Mouse (Mus musculus): ENCODE data around the gene Ccdc71. TPM values are rescaled to one million over a fixed set of nuclear protein-coding genes. Genes with fewer than 3 reads are reported as not detected.

Gene Ccdc71
- polyA plus RNA-seq, 1 experiment from 2014 or later: 59.7 TPM

GRCm38 (mm10) chr9:108450292-108451169, 9.8 kb upstream of the Ccdc71 start:
- ATAC-seq: peak; percentile 69
- H3K9ac ChIP-seq (replicated peaks): peak overlapping the region; percentile 83
- no peaks in the 10 kb centered on the region for H3K9me3 ChIP-seq
- no peaks in the 10 kb centered on the region for H3K27me3 ChIP-seq
- H3K4me3 ChIP-seq (replicated peaks): peak overlapping the region; percentile 61
- H3K4me2 ChIP-seq (replicated peaks): peak overlapping the region; percentile 74
- 52% methylated on average over 21 of the region's 21 CpGs for WGBS
- H3K36me3 ChIP-seq: peaks cover 18% of the 10 kb centered on the region
- H3K27ac ChIP-seq: peak overlapping the region; percentile 93
- peaks cover 54% of the 10 kb centered on the region for H3K4me1 ChIP-seq (replicated peaks)

- Histone ChIP-seq H3K9me3 (no peaks in the 10 kb centered on the region), H3K9ac (replicated peaks) (peak overlapping the region; percentile 83), H3K27me3 (no peaks in the 10 kb centered on the region), H3K4me1 (replicated peaks) (peaks cover 54% of the 10 kb centered on the region), H3K36me3 (peaks cover 18% of the 10 kb centered on the region), H3K4me3 (replicated peaks) (peak overlapping the region; percentile 61), H3K27ac (peak overlapping the region; percentile 93), H3K4me2 (replicated peaks) (peak overlapping the region; percentile 74)
- WGBS: 81% methylated on average over 6 of the region's 6 CpGs
- no peak for ATAC-seq
Measured at GRCm38 (mm10) chr9:108451170-108451493, 9.2 kb upstream of the Ccdc71 start.

GRCm38 (mm10) chr9:108451519-108452160, 8.7 kb upstream of the Ccdc71 start:
- Histone ChIP-seq H3K36me3 (peaks cover 18% of the 10 kb centered on the region), H3K4me3 (replicated peaks) (peak overlapping the region; percentile 61), H3K4me2 (replicated peaks) (peak overlapping the region; percentile 74), H3K9me3 (no peaks in the 10 kb centered on the region), H3K9ac (replicated peaks) (peak overlapping the region; percentile 83), H3K27me3 (no peaks in the 10 kb centered on the region), H3K27ac (peak overlapping the region; percentile 93), H3K4me1 (replicated peaks) (peaks cover 54% of the 10 kb centered on the region)
- peak; percentile 1; the same call in 1 of the 2 replicates for ATAC-seq
- WGBS: 49% methylated on average over 6 of the region's 6 CpGs

DNA sequence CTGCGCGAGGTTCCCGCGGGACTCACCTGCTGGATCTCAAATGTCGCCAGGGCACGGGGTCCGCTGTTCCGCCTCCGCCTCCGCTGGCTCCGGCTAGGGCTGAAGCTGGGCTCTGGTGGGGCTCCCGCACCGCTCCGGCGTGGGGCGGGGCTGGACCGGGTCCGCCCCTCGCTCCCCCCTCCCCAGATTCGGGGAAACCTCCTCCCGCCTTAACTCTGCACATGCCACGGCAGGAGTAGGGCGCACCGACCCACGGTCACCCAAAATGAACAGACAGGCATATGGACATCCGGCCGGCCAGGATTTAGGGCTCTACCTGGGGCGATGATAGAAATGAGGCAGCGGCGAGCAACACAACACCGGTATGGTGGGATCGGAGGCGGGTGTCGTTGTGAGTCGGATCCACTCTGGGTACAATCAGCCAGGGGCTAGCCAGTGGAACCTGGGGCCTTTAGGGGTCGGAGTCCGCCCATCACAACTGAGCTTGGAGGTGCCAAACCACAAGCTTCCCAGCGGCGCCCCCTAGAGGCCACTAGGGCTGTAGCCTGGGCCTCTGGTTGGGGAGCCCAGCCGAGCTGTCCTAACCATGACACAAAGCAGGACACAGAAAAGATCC, 7.9 kb upstream of the Ccdc71 start:
- H3K4me1 ChIP-seq (replicated peaks): peaks cover 54% of the 10 kb centered on the region
- H3K36me3 ChIP-seq: peaks cover 17% of the 10 kb centered on the region
- WGBS: under 1% methylated on average over 40 of the region's 40 CpGs
- ATAC-seq: peak; percentile 83
- H3K9me3 ChIP-seq: no peaks in the 10 kb centered on the region
- H3K4me2 ChIP-seq (replicated peaks): peak overlapping the region; percentile 74
- peak overlapping the region; percentile 61 for H3K4me3 ChIP-seq (replicated peaks)
- no peaks in the 10 kb centered on the region for H3K27me3 ChIP-seq
- peak overlapping the region; percentile 83 for H3K9ac ChIP-seq (replicated peaks)
- H3K27ac ChIP-seq: peak overlapping the region; percentile 93

- Histone ChIP-seq H3K4me3 (replicated peaks) (peak overlapping the region; percentile 61), H3K27me3 (no peaks in the 10 kb centered on the region), H3K36me3 (peaks cover 12% of the 10 kb centered on the region), H3K27ac (peak overlapping the region; percentile 93), H3K4me2 (replicated peaks) (peak overlapping the region; percentile 74), H3K4me1 (replicated peaks) (peaks cover 54% of the 10 kb centered on the region), H3K9ac (replicated peaks) (peak overlapping the region; percentile 83), H3K9me3 (no peaks in the 10 kb centered on the region)
- 51% methylated on average over 6 of the region's 6 CpGs for WGBS
- ATAC-seq: peak; percentile 26; the same call in 1 of the 2 replicates
Measured at GRCm38 (mm10) chr9:108452911-108453310, 7.4 kb upstream of the Ccdc71 start.

DNA sequence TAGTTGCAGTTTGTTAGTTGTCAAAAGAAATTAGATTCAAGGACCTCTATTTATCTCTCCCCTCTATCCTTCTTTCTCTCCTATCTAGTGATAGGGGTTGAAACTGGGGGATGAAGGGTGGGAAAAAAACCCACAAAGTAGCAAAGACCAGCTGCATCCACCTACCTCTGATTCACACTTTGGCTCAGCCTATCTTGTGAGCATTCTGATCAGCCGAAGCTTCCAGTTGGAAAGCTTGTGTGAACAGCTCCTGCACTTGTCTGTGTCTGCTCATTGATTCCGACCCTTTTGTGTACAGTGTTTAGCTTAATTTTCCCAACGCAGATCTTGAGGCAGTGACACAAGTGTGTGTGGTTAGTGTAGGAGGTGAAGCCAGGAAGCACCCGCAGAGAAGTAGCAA, 6.9 kb upstream of the Ccdc71 start:
- peak overlapping the region; percentile 93 for H3K27ac ChIP-seq
- H3K9ac ChIP-seq (replicated peaks): peak overlapping the region; percentile 83
- no peak for ATAC-seq
- no peaks in the 10 kb centered on the region for H3K27me3 ChIP-seq
- peak overlapping the region; percentile 61 for H3K4me3 ChIP-seq (replicated peaks)
- no peaks in the 10 kb centered on the region for H3K9me3 ChIP-seq
- WGBS: 87% methylated on average over 4 of the region's 4 CpGs
- H3K4me2 ChIP-seq (replicated peaks): peak overlapping the region; percentile 74
- H3K4me1 ChIP-seq (replicated peaks): peaks cover 52% of the 10 kb centered on the region
- H3K36me3 ChIP-seq: peaks cover 7% of the 10 kb centered on the region

DNA sequence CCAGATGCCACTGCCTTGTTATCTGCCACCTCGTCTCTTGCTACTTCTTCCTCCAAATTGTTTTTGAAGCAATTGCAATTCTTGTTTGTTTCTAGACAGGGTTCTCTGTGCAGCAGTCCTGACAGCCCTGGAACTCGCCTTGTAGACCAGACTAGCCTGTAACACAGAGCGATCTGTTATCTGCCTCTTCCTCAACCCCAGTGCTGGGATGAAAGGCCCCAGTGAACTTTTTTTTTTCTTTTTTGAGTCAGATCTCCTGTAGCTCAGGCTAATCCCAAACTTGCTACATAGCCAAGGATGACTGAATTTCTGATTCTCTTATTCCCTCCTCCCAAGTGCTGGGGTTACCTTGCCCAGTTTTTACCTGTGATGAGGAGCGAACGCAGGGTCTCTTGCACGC, 5.9 kb upstream of the Ccdc71 start:
- Histone ChIP-seq H3K9ac (replicated peaks) (0 out of 2 replicates have a peak overlapping the region, but pooled peaks have one; percentile 17), H3K4me1 (replicated peaks) (peaks cover 43% of the 10 kb centered on the region), H3K4me3 (replicated peaks) (no peak overlapping the region), H3K27ac (no peak overlapping the region), H3K36me3 (no peaks in the 10 kb centered on the region), H3K9me3 (no peaks in the 10 kb centered on the region), H3K4me2 (replicated peaks) (no peak overlapping the region), H3K27me3 (0 out of 2 replicates have a peak, but pooled peaks cover 2% of the 10 kb centered on the region)
- ATAC-seq: no peak
- 90% methylated on average over 6 of the region's 6 CpGs for WGBS

GRCm38 (mm10) chr9:108455747-108456571, 4.4 kb upstream of the Ccdc71 start:
- 83% methylated on average over 12 of the region's 12 CpGs for WGBS

DNA sequence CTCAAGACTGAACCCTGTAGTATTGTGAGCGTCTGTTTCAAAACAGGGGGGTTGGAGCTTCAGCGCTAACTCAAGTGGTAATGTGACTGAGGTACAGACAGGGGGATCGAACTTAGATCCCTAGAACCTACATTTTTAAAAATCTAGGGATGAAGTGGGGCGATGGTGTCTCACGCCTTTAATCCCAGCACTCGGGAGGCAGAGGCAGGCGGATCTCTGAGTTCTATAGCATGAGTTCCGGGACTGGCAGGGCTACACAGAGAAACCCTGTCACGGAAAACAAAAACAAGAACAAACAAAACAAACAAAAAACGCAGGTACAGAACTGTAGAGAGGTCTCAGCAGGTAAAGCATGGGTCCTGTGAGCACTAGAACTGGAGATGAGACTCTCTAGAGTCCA, 3.4 kb upstream of the Ccdc71 start:
- H3K27ac ChIP-seq: no peak overlapping the region
- H3K9me3 ChIP-seq: no peaks in the 10 kb centered on the region
- ATAC-seq: no peak
- H3K27me3 ChIP-seq: 0 out of 2 replicates have a peak, but pooled peaks cover 2% of the 10 kb centered on the region
- no peak overlapping the region for H3K4me3 ChIP-seq (replicated peaks)
- no peak overlapping the region for H3K9ac ChIP-seq (replicated peaks)
- peaks cover 29% of the 10 kb centered on the region for H3K4me1 ChIP-seq (replicated peaks)
- no peak overlapping the region for H3K4me2 ChIP-seq (replicated peaks)
- no peaks in the 10 kb centered on the region for H3K36me3 ChIP-seq
- 85% methylated on average over 10 of the region's 10 CpGs for WGBS

More at GRCm38 (mm10) chr9:108455747-108456571, 4.4 kb upstream of the Ccdc71 start:
- 0 out of 2 replicates have a peak, but pooled peaks cover 2% of the 10 kb centered on the region for H3K27me3 ChIP-seq
- H3K36me3 ChIP-seq: no peaks in the 10 kb centered on the region
- H3K9me3 ChIP-seq: no peaks in the 10 kb centered on the region
- peaks cover 29% of the 10 kb centered on the region for H3K4me1 ChIP-seq (replicated peaks)
- H3K27ac ChIP-seq: no peak overlapping the region
- no peak overlapping the region for H3K4me2 ChIP-seq (replicated peaks)
- H3K4me3 ChIP-seq (replicated peaks): no peak overlapping the region
- no peak for ATAC-seq
- H3K9ac ChIP-seq (replicated peaks): no peak overlapping the region

DNA sequence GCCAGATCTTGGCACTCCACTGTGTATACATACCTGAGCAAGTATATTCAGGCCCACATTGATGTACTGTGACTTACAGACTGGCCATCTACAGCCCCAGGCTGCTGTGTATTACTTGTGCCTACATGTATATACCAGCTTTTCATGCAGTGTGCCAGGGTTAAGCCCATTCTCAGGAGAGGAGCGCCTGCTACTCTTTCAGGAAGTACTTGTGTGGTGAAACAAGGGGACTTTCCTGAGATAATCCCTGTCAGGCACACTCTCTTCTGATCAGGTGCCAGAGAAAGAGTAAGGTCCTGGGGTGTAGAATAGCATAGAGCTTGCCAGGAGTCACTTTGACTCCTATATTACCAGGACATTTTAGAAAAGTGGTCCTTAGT, 398 bp upstream of the Ccdc71 start:
- Histone ChIP-seq H3K4me2 (replicated peaks) (peak overlapping the region; percentile 81), H3K36me3 (peaks cover 28% of the 10 kb centered on the region), H3K4me1 (replicated peaks) (peaks cover 17% of the 10 kb centered on the region), H3K27me3 (0 out of 2 replicates have a peak, but pooled peaks cover 2% of the 10 kb centered on the region), H3K27ac (peak overlapping the region; percentile 85; the same call in 1 of the 2 replicates), H3K9ac (replicated peaks) (no peak overlapping the region), H3K9me3 (no peaks in the 10 kb centered on the region), H3K4me3 (replicated peaks) (peak overlapping the region; percentile 89)
- peak; percentile 49 for ATAC-seq
- 82% methylated on average over 1 of the region's 1 CpGs for WGBS

DNA sequence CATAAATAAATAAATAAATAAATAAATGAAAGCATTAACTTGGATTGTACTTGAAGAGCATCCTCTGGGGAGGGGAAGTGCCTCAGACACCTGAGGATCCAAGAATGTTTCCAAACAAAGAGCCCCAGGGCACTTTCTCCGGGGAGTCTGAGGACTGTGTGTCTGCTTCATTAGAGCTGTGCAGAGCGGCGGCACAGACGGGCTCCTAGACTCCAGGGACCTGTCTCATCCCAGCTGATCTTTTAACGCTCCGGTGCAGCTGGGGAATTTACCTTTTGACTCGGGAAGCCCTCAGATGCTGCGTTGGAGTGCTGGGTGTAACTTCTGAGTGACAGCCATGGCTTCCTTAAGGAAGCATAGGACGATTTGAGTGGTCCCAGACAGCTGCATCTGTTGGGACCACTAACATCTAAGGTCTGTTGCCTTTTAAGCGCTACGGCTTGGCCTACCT, 879 bp downstream of the Ccdc71 start, which contains the start of gene Klhdc8b:
Gene Klhdc8b, minus strand, starts transcription at position 401 of the 451 bp plus-strand sequence.
- no peaks in the 10 kb centered on the region for H3K9me3 ChIP-seq
- 23% methylated on average over 11 of the region's 11 CpGs for WGBS
- peaks cover 40% of the 10 kb centered on the region for H3K36me3 ChIP-seq
- peak within 1 kb of the TSS; percentile 89 for H3K4me3 ChIP-seq (replicated peaks)
- ATAC-seq: peak; percentile 28; the same call in 1 of the 2 replicates
- H3K4me1 ChIP-seq (replicated peaks): peaks cover 17% of the 10 kb centered on the region
- H3K27ac ChIP-seq: peak within 1 kb of the TSS; percentile 85
- H3K4me2 ChIP-seq (replicated peaks): peak within 1 kb of the TSS; percentile 81
- 0 out of 2 replicates have a peak, but pooled peaks cover 2% of the 10 kb centered on the region for H3K27me3 ChIP-seq
- peak within 1 kb of the TSS; percentile 91 for H3K9ac ChIP-seq (replicated peaks)
